Mouse (Mus musculus): ENCODE results near the gene Rbmx. TPM values are rescaled to one million over a fixed set of nuclear protein-coding genes. Genes with fewer than 3 reads are reported as not detected.

Gene Rbmx
- polyA plus RNA-seq (2016; fragmentation: Nextera tagmentation; extraction: Ambion mirVana), result 245 and 255 TPM in 2 replicates

GRCm38 (mm10) chrX:57392367-57393246 lies at the start of gene Rbmx:
TSS of gene Rbmx (minus strand) at chrX:57393036.
- H3K27ac ChIP-seq, result peak within 1 kb of the TSS; percentile 92
- H3K4me1 ChIP-seq, result no peaks in the 10 kb centered on the region
- peak within 1 kb of the TSS; percentile 78 for H3K9ac ChIP-seq
- H3K4me3 ChIP-seq, result peak within 1 kb of the TSS; percentile 55
- peak within 1 kb of the TSS; percentile 50 for H3K4me2 ChIP-seq (replicated peaks)
- peaks cover 12% of the 10 kb centered on the region for H3K36me3 ChIP-seq
- ATAC-seq (ENCODE audit: low FRiP score), result peak; percentile 96
- no peaks in the 10 kb centered on the region for H3K9me3 ChIP-seq (replicated peaks)
- WGBS, result 19% methylated on average over 50 of the region's 50 CpGs
- H3K27me3 ChIP-seq, result no peaks in the 10 kb centered on the region

- H3K36me3 ChIP-seq, result no peaks in the 10 kb centered on the region
- ATAC-seq (ENCODE audit: low FRiP score), result no peak
- WGBS, result 97% methylated on average over 2 of the region's 2 CpGs
These were observed 41.1 kb upstream of the Rbmx start for GRCm38 (mm10) chrX:57433897-57434296.

GRCm38 (mm10) chrX:57431610-57432009 lies 38.8 kb upstream of the Rbmx start:
- no peaks in the 10 kb centered on the region for H3K27me3 ChIP-seq
- H3K4me2 ChIP-seq (replicated peaks), result no peak overlapping the region
- no peak for ATAC-seq (ENCODE audit: low FRiP score)
- WGBS, result 10% methylated on average over 2 of the region's 2 CpGs
- H3K4me3 ChIP-seq, result no peak overlapping the region
- no peak overlapping the region for H3K27ac ChIP-seq
- H3K9me3 ChIP-seq (replicated peaks), result no peaks in the 10 kb centered on the region
- H3K9ac ChIP-seq, result no peak overlapping the region
- H3K4me1 ChIP-seq, result no peaks in the 10 kb centered on the region
- no peaks in the 10 kb centered on the region for H3K36me3 ChIP-seq

More at GRCm38 (mm10) chrX:57433897-57434296, 41.1 kb upstream of the Rbmx start:
- Histone ChIP-seq H3K27ac (no peak overlapping the region), H3K4me3 (no peak overlapping the region), H3K4me1 (no peaks in the 10 kb centered on the region), H3K9ac (no peak overlapping the region), H3K4me2 (replicated peaks) (no peak overlapping the region), H3K9me3 (replicated peaks) (no peaks in the 10 kb centered on the region), H3K27me3 (no peaks in the 10 kb centered on the region)

- 89% methylated on average over 12 of the region's 12 CpGs for WGBS
- no peak for ATAC-seq (ENCODE audit: low FRiP score)
- H3K4me1 ChIP-seq, result no peaks in the 10 kb centered on the region
- H3K9me3 ChIP-seq (replicated peaks), result no peaks in the 10 kb centered on the region
- H3K9ac ChIP-seq, result no peak within 1 kb of the TSS
- no peaks in the 10 kb centered on the region for H3K27me3 ChIP-seq
- no peak within 1 kb of the TSS for H3K4me2 ChIP-seq (replicated peaks)
- no peaks in the 10 kb centered on the region for H3K36me3 ChIP-seq
- H3K27ac ChIP-seq, result no peak within 1 kb of the TSS
- no peak within 1 kb of the TSS for H3K4me3 ChIP-seq
These were observed 15.9 kb upstream of the Rbmx start, which contains the start of gene Gm364 for GRCm38 (mm10) chrX:57408769-57409168. TSS of gene Gm364 (plus strand) at chrX:57409154.

DNA sequence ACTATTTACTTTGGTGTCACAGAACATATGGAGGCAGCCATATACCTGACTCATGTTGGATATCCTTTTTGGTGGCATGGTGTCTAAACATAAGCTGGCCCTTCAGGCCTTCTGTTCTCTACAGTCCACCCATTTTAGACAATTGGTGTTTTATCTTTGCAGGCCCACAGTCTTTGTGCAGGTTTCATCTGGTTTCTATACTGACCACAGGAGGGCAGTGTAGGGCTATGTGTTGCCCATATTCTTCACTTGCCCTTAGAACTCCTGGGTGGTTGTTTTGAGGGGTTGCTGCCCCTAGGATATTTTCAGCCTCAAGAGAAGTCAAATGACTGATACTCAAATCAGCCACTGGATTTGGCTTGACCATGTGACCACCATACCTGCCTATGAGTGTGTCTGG lies 10.8 kb upstream of the Rbmx start:
- Histone ChIP-seq H3K9me3 (replicated peaks) (no peaks in the 10 kb centered on the region), H3K9ac (no peak overlapping the region), H3K4me1 (no peaks in the 10 kb centered on the region), H3K27ac (no peak overlapping the region), H3K27me3 (no peaks in the 10 kb centered on the region), H3K36me3 (no peaks in the 10 kb centered on the region), H3K4me2 (replicated peaks) (no peak overlapping the region), H3K4me3 (no peak overlapping the region)
- no peak for ATAC-seq (ENCODE audit: low FRiP score)

DNA sequence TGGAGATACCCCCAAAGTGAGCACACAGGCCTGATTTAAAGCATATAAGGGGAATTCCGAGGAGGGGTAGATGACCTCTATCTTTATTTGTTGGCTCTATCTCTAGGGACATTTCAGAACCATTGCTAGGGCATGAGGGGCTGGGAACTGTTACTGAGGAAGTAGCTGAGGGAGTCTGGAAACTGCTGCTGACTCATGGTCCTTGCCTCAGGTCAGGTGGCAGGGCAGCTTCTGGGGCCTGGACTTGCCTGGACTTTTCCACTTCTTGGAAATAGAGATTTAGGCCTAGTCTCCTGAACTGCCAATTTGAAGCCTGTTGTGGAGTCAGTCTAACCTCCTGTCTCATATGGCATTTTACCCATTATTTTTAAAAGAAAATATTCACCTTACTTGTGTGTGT lies 8.6 kb upstream of the Rbmx start:
- 90% methylated on average over 1 of the region's 1 CpGs for WGBS
- Histone ChIP-seq H3K27ac (no peak overlapping the region), H3K36me3 (no peaks in the 10 kb centered on the region), H3K4me3 (no peak overlapping the region), H3K9me3 (replicated peaks) (no peaks in the 10 kb centered on the region), H3K9ac (no peak overlapping the region), H3K4me2 (replicated peaks) (no peak overlapping the region), H3K27me3 (no peaks in the 10 kb centered on the region), H3K4me1 (no peaks in the 10 kb centered on the region)
- ATAC-seq (ENCODE audit: low FRiP score), result no peak

- Histone ChIP-seq H3K9ac (no peak overlapping the region), H3K27me3 (no peaks in the 10 kb centered on the region), H3K4me2 (replicated peaks) (peak overlapping the region; percentile 39), H3K4me1 (no peaks in the 10 kb centered on the region), H3K4me3 (0 out of 2 replicates have a peak overlapping the region, but pooled peaks have one; percentile 55), H3K9me3 (replicated peaks) (no peaks in the 10 kb centered on the region), H3K36me3 (peaks cover 12% of the 10 kb centered on the region), H3K27ac (no peak overlapping the region)
- 0 out of 2 replicates have a peak, but pooled peaks have one; percentile 51 for ATAC-seq (ENCODE audit: low FRiP score)
- 30% methylated on average over 7 of the region's 7 CpGs for WGBS
These were observed 576 bp upstream of the Rbmx start for GRCm38 (mm10) chrX:57393412-57393811.

DNA sequence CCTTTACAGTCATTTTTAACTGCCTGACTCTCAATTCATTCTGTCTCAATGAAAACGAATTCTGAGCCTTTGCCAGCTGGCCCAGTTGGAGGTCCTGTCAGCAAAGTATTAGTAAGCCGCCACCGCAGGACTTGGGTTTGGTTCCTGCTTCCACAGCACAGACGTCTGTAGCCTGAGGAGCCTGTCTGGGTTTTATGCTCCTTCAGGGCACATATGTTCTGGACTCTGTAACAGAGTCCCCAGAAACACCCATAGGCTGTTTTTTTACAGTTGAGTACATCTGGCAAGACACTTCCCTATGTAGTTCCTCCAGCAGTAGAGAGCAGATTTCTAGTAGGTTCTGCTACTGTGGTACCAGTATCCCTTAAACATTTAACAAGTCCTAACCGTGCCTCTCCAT lies 11.9 kb downstream of the Rbmx start:
- 70% methylated on average over 5 of the region's 5 CpGs for WGBS
- H3K36me3 ChIP-seq, result peaks cover 38% of the 10 kb centered on the region
- H3K4me1 ChIP-seq, result no peaks in the 10 kb centered on the region

DNA sequence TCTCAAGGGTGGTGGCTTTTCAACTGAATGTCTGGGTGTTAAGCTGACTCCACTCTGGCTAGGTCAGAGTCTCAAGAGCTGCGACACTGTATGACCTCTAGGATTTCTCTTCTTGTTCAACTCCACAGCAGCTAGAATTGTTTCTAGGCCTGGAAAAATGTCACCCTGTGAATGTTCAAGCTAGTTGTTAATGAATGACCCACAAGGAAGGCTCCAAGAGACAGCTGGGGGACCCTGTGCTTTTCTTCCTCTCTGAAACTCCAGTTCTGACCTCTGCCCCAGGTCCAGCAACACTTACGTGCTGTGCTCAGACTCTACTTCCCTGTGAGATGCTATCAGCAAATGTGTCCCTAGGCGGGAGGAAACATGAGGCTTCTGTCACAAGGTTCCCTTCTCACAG lies 14.3 kb downstream of the Rbmx start:
- no peak overlapping the region for H3K4me2 ChIP-seq (replicated peaks)
- H3K9me3 ChIP-seq (replicated peaks), result no peaks in the 10 kb centered on the region
- H3K4me3 ChIP-seq, result no peak overlapping the region
- H3K27ac ChIP-seq, result no peak overlapping the region
- peaks cover 29% of the 10 kb centered on the region for H3K36me3 ChIP-seq
- WGBS, result 73% methylated on average over 3 of the region's 3 CpGs
- no peak for ATAC-seq (ENCODE audit: low FRiP score)
- H3K9ac ChIP-seq, result no peak overlapping the region
- no peaks in the 10 kb centered on the region for H3K4me1 ChIP-seq
- no peaks in the 10 kb centered on the region for H3K27me3 ChIP-seq

More for the DNA sequence above, 11.9 kb downstream of the Rbmx start:
- Histone ChIP-seq H3K9me3 (replicated peaks) (no peaks in the 10 kb centered on the region), H3K4me3 (no peak overlapping the region), H3K9ac (no peak overlapping the region), H3K27me3 (no peaks in the 10 kb centered on the region), H3K27ac (no peak overlapping the region), H3K4me2 (replicated peaks) (no peak overlapping the region)
- no peak for ATAC-seq (ENCODE audit: low FRiP score)

DNA sequence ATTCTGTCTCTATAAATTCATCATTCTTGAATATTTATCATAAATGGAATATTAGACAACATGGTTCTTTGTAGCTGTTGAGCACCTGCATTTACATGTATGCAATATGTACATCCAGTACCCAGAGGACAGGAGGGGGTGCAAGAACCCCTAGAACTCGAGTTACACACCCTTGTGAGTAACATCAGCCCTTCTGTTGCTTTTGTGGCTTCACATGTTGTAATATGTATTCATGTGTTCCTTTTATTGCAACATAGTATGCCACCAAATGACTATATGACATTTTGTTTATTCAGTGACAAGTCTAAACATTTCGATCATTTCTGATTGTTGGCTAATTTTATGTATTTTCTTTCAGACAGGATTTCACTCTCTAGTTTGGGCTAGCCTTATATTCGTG lies 15.7 kb downstream of the Rbmx start:
- H3K4me2 ChIP-seq (replicated peaks), result no peak overlapping the region
- no peak overlapping the region for H3K27ac ChIP-seq
- H3K4me1 ChIP-seq, result no peaks in the 10 kb centered on the region
- 81% methylated on average over 3 of the region's 3 CpGs for WGBS
- H3K9me3 ChIP-seq (replicated peaks), result no peaks in the 10 kb centered on the region
- H3K4me3 ChIP-seq, result no peak overlapping the region
- no peak overlapping the region for H3K9ac ChIP-seq
- ATAC-seq (ENCODE audit: low FRiP score), result no peak
- H3K27me3 ChIP-seq, result no peaks in the 10 kb centered on the region
- peaks cover 27% of the 10 kb centered on the region for H3K36me3 ChIP-seq

DNA sequence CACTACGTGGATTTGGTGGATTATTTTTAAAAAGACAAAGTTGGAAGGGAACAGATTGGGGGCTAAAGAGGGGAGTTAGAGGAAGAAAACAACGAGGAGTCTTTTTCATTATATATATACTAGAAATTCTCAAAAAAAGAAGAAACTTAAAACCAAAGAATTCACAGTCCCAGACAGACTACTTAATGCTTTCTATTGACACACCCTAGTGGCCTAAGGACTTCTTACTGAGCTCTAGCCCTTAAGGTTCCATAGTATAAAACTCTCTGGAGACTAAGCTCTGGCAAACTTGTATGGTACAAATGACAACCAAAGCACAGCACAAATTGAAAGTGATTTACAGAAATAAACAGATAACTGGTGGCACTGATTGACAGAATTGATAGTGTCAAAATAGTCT lies 18.8 kb downstream of the Rbmx start:
- no peak overlapping the region for H3K9ac ChIP-seq
- H3K9me3 ChIP-seq (replicated peaks), result no peaks in the 10 kb centered on the region
- WGBS, result 79% methylated on average over 2 of the region's 2 CpGs
- no peaks in the 10 kb centered on the region for H3K4me1 ChIP-seq
- ATAC-seq (ENCODE audit: low FRiP score), result no peak
- no peak overlapping the region for H3K27ac ChIP-seq
- no peak overlapping the region for H3K4me3 ChIP-seq
- H3K36me3 ChIP-seq, result peaks cover 11% of the 10 kb centered on the region; the same call in 1 of the 2 replicates
- H3K4me2 ChIP-seq (replicated peaks), result no peak overlapping the region
- no peaks in the 10 kb centered on the region for H3K27me3 ChIP-seq

DNA sequence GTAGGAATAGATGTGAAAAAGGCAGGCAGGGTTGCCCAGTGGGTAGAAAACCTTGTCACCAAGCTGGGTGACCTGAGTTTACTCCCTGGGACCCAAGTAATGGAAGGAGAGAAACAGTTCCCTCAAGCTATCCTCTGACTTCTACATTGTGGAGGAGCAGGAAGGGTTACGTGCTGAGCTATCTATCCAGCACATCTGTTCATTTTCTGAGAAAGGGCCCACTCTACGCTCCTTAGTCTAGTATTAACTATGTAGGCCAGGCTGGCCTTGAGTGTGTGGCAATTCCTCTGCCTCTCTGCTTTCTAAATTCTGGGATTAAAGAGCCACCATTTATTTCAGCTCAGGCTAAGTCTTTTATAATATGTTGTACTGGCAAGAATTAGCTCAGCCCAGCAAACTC lies 19.3 kb downstream of the Rbmx start:
- Histone ChIP-seq H3K9me3 (replicated peaks) (no peaks in the 10 kb centered on the region), H3K36me3 (peaks cover 8% of the 10 kb centered on the region; the same call in 1 of the 2 replicates), H3K4me1 (no peaks in the 10 kb centered on the region), H3K4me2 (replicated peaks) (no peak overlapping the region), H3K4me3 (no peak overlapping the region), H3K27me3 (no peaks in the 10 kb centered on the region), H3K27ac (no peak overlapping the region), H3K9ac (no peak overlapping the region)
- WGBS, result 88% methylated on average over 2 of the region's 2 CpGs
- no peak for ATAC-seq (ENCODE audit: low FRiP score)

DNA sequence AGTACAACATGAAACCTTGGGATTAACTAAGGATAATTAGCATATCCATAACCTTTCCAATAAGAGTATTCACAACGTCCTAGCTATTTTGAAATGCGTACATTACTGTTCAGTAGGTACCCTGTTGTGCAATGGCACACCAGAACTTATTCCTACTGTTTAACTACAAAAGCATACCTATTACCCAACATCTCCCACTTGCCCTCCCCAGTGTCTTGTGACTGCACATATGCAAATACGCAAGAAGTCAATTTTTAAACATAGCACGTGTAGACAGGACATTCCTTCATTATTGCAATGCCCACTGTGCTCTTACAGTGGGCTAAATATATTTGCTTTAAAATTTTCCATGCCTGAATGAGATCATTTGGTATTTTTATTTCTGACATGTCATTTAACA lies 19.9 kb downstream of the Rbmx start:
- Histone ChIP-seq H3K4me3 (no peak overlapping the region), H3K9me3 (replicated peaks) (no peaks in the 10 kb centered on the region), H3K27ac (no peak overlapping the region), H3K36me3 (peaks cover 6% of the 10 kb centered on the region; the same call in 1 of the 2 replicates), H3K9ac (no peak overlapping the region), H3K4me2 (replicated peaks) (no peak overlapping the region), H3K27me3 (no peaks in the 10 kb centered on the region), H3K4me1 (no peaks in the 10 kb centered on the region)
- WGBS, result 84% methylated on average over 4 of the region's 4 CpGs
- ATAC-seq (ENCODE audit: low FRiP score), result no peak

Measured in hindbrain, embryonic 12.5 days (tissue).